Mouse (Mus musculus): ENCODE results near the gene Enpp4. TPM values are rescaled to one million over a fixed set of nuclear protein-coding genes. Genes with fewer than 3 reads are reported as not detected.
A peak's percentile ranks its signal among the peaks of the same experiment; 100 is the strongest.

The Enpp4 gene
- polyA plus RNA-seq, 1 experiment from 2014 or later: 6.2 TPM

GRCm38 (mm10) chr17:44077146-44077842, 28.3 kb downstream of the Enpp4 start:
- DNase-seq (ENCODE audit: low spot score): no peak
- H3K36me3 ChIP-seq (replicated peaks; ENCODE audit: control insufficient read depth, insufficient read depth): peaks cover 17% of the 10 kb centered on the region
- ATAC-seq (ENCODE audit: low FRiP score): no peak
- 84% methylated on average over 12 of the region's 12 CpGs for WGBS
- no peaks in the 10 kb centered on the region for H3K9me3 ChIP-seq (ENCODE audit: control insufficient read depth, low read length)
- no peak overlapping the region for H3K9ac ChIP-seq
- no peak overlapping the region for H3K27ac ChIP-seq
- no peak overlapping the region for H3K4me2 ChIP-seq (replicated peaks)
- no peaks in the 10 kb centered on the region for H3K27me3 ChIP-seq (ENCODE audit: control insufficient read depth, insufficient read depth, low read length)
- H3K4me3 ChIP-seq (replicated peaks; ENCODE audit: low read length): no peak overlapping the region
- H3K4me1 ChIP-seq (replicated peaks; ENCODE audit: control insufficient read depth, insufficient read depth, low read length): peaks cover 22% of the 10 kb centered on the region

GRCm38 (mm10) chr17:44076051-44076680, 29.4 kb downstream of the Enpp4 start:
- Histone ChIP-seq H3K9me3 (ENCODE audit: control insufficient read depth, low read length) (no peaks in the 10 kb centered on the region), H3K4me2 (replicated peaks) (no peak overlapping the region), H3K4me3 (replicated peaks; ENCODE audit: low read length) (no peak overlapping the region), H3K4me1 (replicated peaks; ENCODE audit: control insufficient read depth, insufficient read depth, low read length) (peaks cover 11% of the 10 kb centered on the region), H3K36me3 (replicated peaks; ENCODE audit: control insufficient read depth, insufficient read depth) (peaks cover 6% of the 10 kb centered on the region), H3K9ac (no peak overlapping the region), H3K27me3 (ENCODE audit: control insufficient read depth, insufficient read depth, low read length) (no peaks in the 10 kb centered on the region), H3K27ac (no peak overlapping the region)
- DNase-seq (ENCODE audit: low spot score) (peak; percentile 64), ATAC-seq (ENCODE audit: low FRiP score) (no peak)
- WGBS: 56% methylated on average over 6 of the region's 6 CpGs

- Histone ChIP-seq H3K27ac (no peak overlapping the region), H3K4me1 (replicated peaks; ENCODE audit: control insufficient read depth, insufficient read depth, low read length) (peaks cover 10% of the 10 kb centered on the region), H3K36me3 (replicated peaks; ENCODE audit: control insufficient read depth, insufficient read depth) (no peaks in the 10 kb centered on the region; the same call in 1 of the 2 replicates), H3K4me2 (replicated peaks) (no peak overlapping the region), H3K9ac (no peak overlapping the region), H3K4me3 (replicated peaks; ENCODE audit: low read length) (no peak overlapping the region), H3K27me3 (ENCODE audit: control insufficient read depth, insufficient read depth, low read length) (no peaks in the 10 kb centered on the region), H3K9me3 (ENCODE audit: control insufficient read depth, low read length) (no peaks in the 10 kb centered on the region)
- DNase-seq (ENCODE audit: low spot score) (no peak), ATAC-seq (ENCODE audit: low FRiP score) (no peak)
- 66% methylated on average over 3 of the region's 3 CpGs for WGBS
These were observed 30.0 kb downstream of the Enpp4 start for GRCm38 (mm10) chr17:44075601-44076000.

- no peaks in the 10 kb centered on the region for H3K36me3 ChIP-seq (replicated peaks; ENCODE audit: control insufficient read depth, insufficient read depth)
- H3K9me3 ChIP-seq (ENCODE audit: control insufficient read depth, low read length): no peaks in the 10 kb centered on the region
- DNase-seq (ENCODE audit: low spot score): no peak
- no peak overlapping the region for H3K4me3 ChIP-seq (replicated peaks; ENCODE audit: low read length)
- no peaks in the 10 kb centered on the region for H3K27me3 ChIP-seq (ENCODE audit: control insufficient read depth, insufficient read depth, low read length)
- no peak overlapping the region for H3K4me2 ChIP-seq (replicated peaks)
- H3K9ac ChIP-seq: no peak overlapping the region
- ATAC-seq (ENCODE audit: low FRiP score): no peak
- H3K4me1 ChIP-seq (replicated peaks; ENCODE audit: control insufficient read depth, insufficient read depth, low read length): no peaks in the 10 kb centered on the region
- no peak overlapping the region for H3K27ac ChIP-seq
These were observed 33.9 kb downstream of the Enpp4 start for GRCm38 (mm10) chr17:44071680-44072079.

GRCm38 (mm10) chr17:44068876-44069275, 36.7 kb downstream of the Enpp4 start:
- Histone ChIP-seq H3K27ac (no peak overlapping the region), H3K36me3 (replicated peaks; ENCODE audit: control insufficient read depth, insufficient read depth) (no peaks in the 10 kb centered on the region), H3K9ac (no peak overlapping the region), H3K27me3 (ENCODE audit: control insufficient read depth, insufficient read depth, low read length) (no peaks in the 10 kb centered on the region), H3K4me2 (replicated peaks) (no peak overlapping the region), H3K4me1 (replicated peaks; ENCODE audit: control insufficient read depth, insufficient read depth, low read length) (no peaks in the 10 kb centered on the region), H3K9me3 (ENCODE audit: control insufficient read depth, low read length) (no peaks in the 10 kb centered on the region), H3K4me3 (replicated peaks; ENCODE audit: low read length) (no peak overlapping the region)
- 79% methylated on average over 6 of the region's 6 CpGs for WGBS
- ATAC-seq (ENCODE audit: low FRiP score) (no peak), DNase-seq (ENCODE audit: low spot score) (no peak)

GRCm38 (mm10) chr17:44061289-44061890, 44.2 kb downstream of the Enpp4 start:
- H3K4me1 ChIP-seq (replicated peaks; ENCODE audit: control insufficient read depth, insufficient read depth, low read length): no peaks in the 10 kb centered on the region
- H3K9ac ChIP-seq: no peak overlapping the region
- no peak overlapping the region for H3K4me2 ChIP-seq (replicated peaks)
- H3K36me3 ChIP-seq (replicated peaks; ENCODE audit: control insufficient read depth, insufficient read depth): no peaks in the 10 kb centered on the region
- H3K27me3 ChIP-seq (ENCODE audit: control insufficient read depth, insufficient read depth, low read length): no peaks in the 10 kb centered on the region
- H3K9me3 ChIP-seq (ENCODE audit: control insufficient read depth, low read length): no peaks in the 10 kb centered on the region
- no peak overlapping the region for H3K4me3 ChIP-seq (replicated peaks; ENCODE audit: low read length)
- WGBS: 83% methylated on average over 5 of the region's 5 CpGs
- ATAC-seq (ENCODE audit: low FRiP score): no peak
- no peak overlapping the region for H3K27ac ChIP-seq
- no peak for DNase-seq (ENCODE audit: low spot score)

GRCm38 (mm10) chr17:44060781-44061180, 44.8 kb downstream of the Enpp4 start:
- 90% methylated on average over 1 of the region's 1 CpGs for WGBS
- H3K4me1 ChIP-seq (replicated peaks; ENCODE audit: control insufficient read depth, insufficient read depth, low read length): no peaks in the 10 kb centered on the region
- H3K9ac ChIP-seq: no peak overlapping the region
- no peak overlapping the region for H3K4me3 ChIP-seq (replicated peaks; ENCODE audit: low read length)
- no peak for DNase-seq (ENCODE audit: low spot score)
- H3K27me3 ChIP-seq (ENCODE audit: control insufficient read depth, insufficient read depth, low read length): no peaks in the 10 kb centered on the region
- ATAC-seq (ENCODE audit: low FRiP score): no peak
- no peak overlapping the region for H3K27ac ChIP-seq
- no peak overlapping the region for H3K4me2 ChIP-seq (replicated peaks)
- no peaks in the 10 kb centered on the region for H3K9me3 ChIP-seq (ENCODE audit: control insufficient read depth, low read length)
- no peaks in the 10 kb centered on the region for H3K36me3 ChIP-seq (replicated peaks; ENCODE audit: control insufficient read depth, insufficient read depth)

- no peaks in the 10 kb centered on the region for H3K4me1 ChIP-seq (replicated peaks; ENCODE audit: control insufficient read depth, insufficient read depth, low read length)
- H3K36me3 ChIP-seq (replicated peaks; ENCODE audit: control insufficient read depth, insufficient read depth): no peaks in the 10 kb centered on the region
- H3K9me3 ChIP-seq (ENCODE audit: control insufficient read depth, low read length): no peaks in the 10 kb centered on the region
- H3K4me2 ChIP-seq (replicated peaks): no peak overlapping the region
- H3K27ac ChIP-seq: no peak overlapping the region
- DNase-seq (ENCODE audit: low spot score): no peak
- H3K4me3 ChIP-seq (replicated peaks; ENCODE audit: low read length): no peak overlapping the region
- H3K9ac ChIP-seq: no peak overlapping the region
- H3K27me3 ChIP-seq (ENCODE audit: control insufficient read depth, insufficient read depth, low read length): no peaks in the 10 kb centered on the region
- ATAC-seq (ENCODE audit: low FRiP score): no peak
These were observed 47.5 kb downstream of the Enpp4 start for GRCm38 (mm10) chr17:44058145-44058544.

GRCm38 (mm10) chr17:44057123-44057522, 48.5 kb downstream of the Enpp4 start:
- no peak overlapping the region for H3K9ac ChIP-seq
- H3K36me3 ChIP-seq (replicated peaks; ENCODE audit: control insufficient read depth, insufficient read depth): no peaks in the 10 kb centered on the region
- no peaks in the 10 kb centered on the region for H3K9me3 ChIP-seq (ENCODE audit: control insufficient read depth, low read length)
- H3K4me1 ChIP-seq (replicated peaks; ENCODE audit: control insufficient read depth, insufficient read depth, low read length): no peaks in the 10 kb centered on the region
- H3K4me3 ChIP-seq (replicated peaks; ENCODE audit: low read length): no peak overlapping the region
- 87% methylated on average over 1 of the region's 1 CpGs for WGBS
- DNase-seq (ENCODE audit: low spot score) (no peak), ATAC-seq (ENCODE audit: low FRiP score) (no peak)
- H3K4me2 ChIP-seq (replicated peaks): no peak overlapping the region
- H3K27me3 ChIP-seq (ENCODE audit: control insufficient read depth, insufficient read depth, low read length): no peaks in the 10 kb centered on the region
- H3K27ac ChIP-seq: no peak overlapping the region

All from hindbrain, embryonic 14.5 days (tissue).